Mouse (Mus musculus): ENCODE measurements at regions not wholly inside any gene's neighbourhood (a gene's known extent, or its start where the extent isn't known, plus 50 kb on each side); places are given as distances from the start of the nearest gene placed in this dataset.

- no peak for DNase-seq (ENCODE audit: low spot score)
- Histone ChIP-seq H3K4me3 (ENCODE audit: low read depth, low read length) (no peak overlapping the region), H3K36me3 (ENCODE audit: control insufficient read depth, insufficient read depth, low read length) (no peaks in the 10 kb centered on the region), H3K9me3 (ENCODE audit: control insufficient read depth, low read length) (no peaks in the 10 kb centered on the region), H3K27me3 (ENCODE audit: control insufficient read depth, insufficient read depth, low read length) (no peaks in the 10 kb centered on the region), H3K4me2 (replicated peaks; ENCODE audit: low read depth) (no peak overlapping the region), H3K9ac (ENCODE audit: low read length) (no peak overlapping the region), H3K4me1 (replicated peaks; ENCODE audit: control insufficient read depth, insufficient read depth) (no peaks in the 10 kb centered on the region), H3K27ac (replicated peaks) (no peak overlapping the region)
- WGBS = 95% methylated on average over 3 of the region's 3 CpGs
- ATAC-seq (ENCODE audit: low FRiP score, low TSS enrichment) = no peak
- no peak for TF ChIP-seq CTCF (IDR thresholded peaks at IDR 0.05; ENCODE audit: low read depth)
- TF ChIP-seq EP300 (optimal IDR thresholded peaks at IDR 0.05) = no peak
These were observed 408.4 kb upstream of the Adgrl3 start for GRCm38 (mm10) chr5:80611571-80611970.

- H3K9ac ChIP-seq (ENCODE audit: low read length) = no peak overlapping the region
- TF ChIP-seq EP300 (optimal IDR thresholded peaks at IDR 0.05) (no peak), CTCF (IDR thresholded peaks at IDR 0.05; ENCODE audit: low read depth) (no peak)
- H3K4me3 ChIP-seq (ENCODE audit: low read depth, low read length) = no peak overlapping the region
- 40% methylated on average over 3 of the region's 3 CpGs for WGBS
- no peaks in the 10 kb centered on the region for H3K36me3 ChIP-seq (ENCODE audit: control insufficient read depth, insufficient read depth, low read length)
- DNase-seq (ENCODE audit: low spot score) = no peak
- H3K4me2 ChIP-seq (replicated peaks; ENCODE audit: low read depth) = no peak overlapping the region
- ATAC-seq (ENCODE audit: low FRiP score, low TSS enrichment) = no peak
- H3K27ac ChIP-seq (replicated peaks) = no peak overlapping the region
- no peaks in the 10 kb centered on the region for H3K4me1 ChIP-seq (replicated peaks; ENCODE audit: control insufficient read depth, insufficient read depth)
- H3K27me3 ChIP-seq (ENCODE audit: control insufficient read depth, insufficient read depth, low read length) = no peaks in the 10 kb centered on the region
- no peaks in the 10 kb centered on the region for H3K9me3 ChIP-seq (ENCODE audit: control insufficient read depth, low read length)
These were observed 392.7 kb upstream of the Adgrl3 start for GRCm38 (mm10) chr5:80627225-80627624.

GRCm38 (mm10) chr5:80659043-80659442 lies 360.9 kb upstream of the Adgrl3 start:
- no peaks in the 10 kb centered on the region for H3K9me3 ChIP-seq (ENCODE audit: control insufficient read depth, low read length)
- WGBS = 37% methylated on average over 5 of the region's 5 CpGs
- no peak overlapping the region for H3K4me3 ChIP-seq (ENCODE audit: low read depth, low read length)
- H3K36me3 ChIP-seq (ENCODE audit: control insufficient read depth, insufficient read depth, low read length) = no peaks in the 10 kb centered on the region
- TF ChIP-seq EP300 (optimal IDR thresholded peaks at IDR 0.05) (no peak), CTCF (IDR thresholded peaks at IDR 0.05; ENCODE audit: low read depth) (no peak)
- 0 out of 2 replicates have a peak overlapping the region, but pooled peaks have one; percentile 11 for H3K4me2 ChIP-seq (replicated peaks; ENCODE audit: low read depth)
- no peak for ATAC-seq (ENCODE audit: low FRiP score, low TSS enrichment)
- DNase-seq (ENCODE audit: low spot score) = no peak
- no peaks in the 10 kb centered on the region for H3K4me1 ChIP-seq (replicated peaks; ENCODE audit: control insufficient read depth, insufficient read depth)
- no peak overlapping the region for H3K9ac ChIP-seq (ENCODE audit: low read length)
- H3K27me3 ChIP-seq (ENCODE audit: control insufficient read depth, insufficient read depth, low read length) = no peaks in the 10 kb centered on the region
- H3K27ac ChIP-seq (replicated peaks) = no peak overlapping the region

GRCm38 (mm10) chr5:80659530-80659929 lies 360.4 kb upstream of the Adgrl3 start:
- ATAC-seq (ENCODE audit: low FRiP score, low TSS enrichment) = no peak

GRCm38 (mm10) chr5:80670258-80670947 lies 349.5 kb upstream of the Adgrl3 start:
- no peak overlapping the region for H3K4me2 ChIP-seq (replicated peaks; ENCODE audit: low read depth)
- DNase-seq (ENCODE audit: low spot score) = no peak
- H3K36me3 ChIP-seq (ENCODE audit: control insufficient read depth, insufficient read depth, low read length) = no peaks in the 10 kb centered on the region
- ATAC-seq (ENCODE audit: low FRiP score, low TSS enrichment) = no peak
- H3K4me3 ChIP-seq (ENCODE audit: low read depth, low read length) = no peak overlapping the region
- no peak overlapping the region for H3K27ac ChIP-seq (replicated peaks)
- no peak overlapping the region for H3K9ac ChIP-seq (ENCODE audit: low read length)
- no peaks in the 10 kb centered on the region for H3K27me3 ChIP-seq (ENCODE audit: control insufficient read depth, insufficient read depth, low read length)
- no peaks in the 10 kb centered on the region for H3K4me1 ChIP-seq (replicated peaks; ENCODE audit: control insufficient read depth, insufficient read depth)
- no peaks in the 10 kb centered on the region for H3K9me3 ChIP-seq (ENCODE audit: control insufficient read depth, low read length)
- 44% methylated on average over 7 of the region's 7 CpGs for WGBS
- TF ChIP-seq EP300 (optimal IDR thresholded peaks at IDR 0.05) (no peak), CTCF (IDR thresholded peaks at IDR 0.05; ENCODE audit: low read depth) (no peak)

More at GRCm38 (mm10) chr5:80659530-80659929, 360.4 kb upstream of the Adgrl3 start:
- Histone ChIP-seq H3K9ac (ENCODE audit: low read length) (no peak overlapping the region), H3K27ac (replicated peaks) (no peak overlapping the region), H3K4me2 (replicated peaks; ENCODE audit: low read depth) (peak overlapping the region; percentile 14; the same call in 1 of the 2 replicates), H3K27me3 (ENCODE audit: control insufficient read depth, insufficient read depth, low read length) (no peaks in the 10 kb centered on the region), H3K36me3 (ENCODE audit: control insufficient read depth, insufficient read depth, low read length) (no peaks in the 10 kb centered on the region), H3K4me1 (replicated peaks; ENCODE audit: control insufficient read depth, insufficient read depth) (no peaks in the 10 kb centered on the region), H3K4me3 (ENCODE audit: low read depth, low read length) (no peak overlapping the region), H3K9me3 (ENCODE audit: control insufficient read depth, low read length) (no peaks in the 10 kb centered on the region)
- TF ChIP-seq CTCF (IDR thresholded peaks at IDR 0.05; ENCODE audit: low read depth) (no peak), EP300 (optimal IDR thresholded peaks at IDR 0.05) (no peak)
- 37% methylated on average over 3 of the region's 3 CpGs for WGBS
- no peak for DNase-seq (ENCODE audit: low spot score)

GRCm38 (mm10) chr5:80683431-80683830 lies 336.5 kb upstream of the Adgrl3 start:
- Histone ChIP-seq H3K4me2 (replicated peaks; ENCODE audit: low read depth) (no peak overlapping the region), H3K36me3 (ENCODE audit: control insufficient read depth, insufficient read depth, low read length) (no peaks in the 10 kb centered on the region), H3K27ac (replicated peaks) (no peak overlapping the region), H3K27me3 (ENCODE audit: control insufficient read depth, insufficient read depth, low read length) (no peaks in the 10 kb centered on the region), H3K9ac (ENCODE audit: low read length) (no peak overlapping the region), H3K4me1 (replicated peaks; ENCODE audit: control insufficient read depth, insufficient read depth) (no peaks in the 10 kb centered on the region), H3K4me3 (ENCODE audit: low read depth, low read length) (no peak overlapping the region), H3K9me3 (ENCODE audit: control insufficient read depth, low read length) (no peaks in the 10 kb centered on the region)
- DNase-seq (ENCODE audit: low spot score) (no peak), ATAC-seq (ENCODE audit: low FRiP score, low TSS enrichment) (no peak)
- TF ChIP-seq CTCF (IDR thresholded peaks at IDR 0.05; ENCODE audit: low read depth) = no peak
- TF ChIP-seq EP300 (optimal IDR thresholded peaks at IDR 0.05) = no peak
- WGBS = 60% methylated on average over 2 of the region's 2 CpGs

Data from stomach, postnatal 0 days (tissue).